Mouse (Mus musculus) CD8-positive naive resting alpha-beta T cell, adult 2 months (primary cell): Measurements from ENCODE around the gene Foxp1.

Source experiments
- DNase-seq, 2 experiments: peaks; one replicate each; pipeline ENCODE4 v3.0.0; 2022; ENCODE audit warnings: low read depth in 2 of 2, low spot score in 2 of 2

Foxp1 gene

DNA sequence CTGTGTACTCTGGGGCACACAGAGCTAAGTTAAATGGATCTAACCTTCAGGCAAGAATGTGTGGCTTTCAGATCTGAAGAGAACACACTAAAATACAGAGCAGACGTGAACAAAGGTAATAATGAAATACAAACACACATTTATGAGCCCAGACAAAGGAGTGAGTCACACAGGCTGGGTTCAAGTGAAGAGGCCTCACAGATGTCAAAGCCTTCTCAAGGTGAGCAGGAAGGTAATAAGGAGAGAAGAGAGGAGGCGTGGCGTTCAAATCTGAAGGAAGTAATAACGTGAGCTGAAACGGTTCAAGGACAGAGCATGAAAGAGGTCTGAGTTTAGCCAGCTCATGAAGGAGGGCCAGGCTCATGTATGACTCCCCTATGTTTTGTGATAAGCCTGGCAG lies 301.4 kb downstream of the Foxp1 start:
- no peak for DNase-seq

DNA sequence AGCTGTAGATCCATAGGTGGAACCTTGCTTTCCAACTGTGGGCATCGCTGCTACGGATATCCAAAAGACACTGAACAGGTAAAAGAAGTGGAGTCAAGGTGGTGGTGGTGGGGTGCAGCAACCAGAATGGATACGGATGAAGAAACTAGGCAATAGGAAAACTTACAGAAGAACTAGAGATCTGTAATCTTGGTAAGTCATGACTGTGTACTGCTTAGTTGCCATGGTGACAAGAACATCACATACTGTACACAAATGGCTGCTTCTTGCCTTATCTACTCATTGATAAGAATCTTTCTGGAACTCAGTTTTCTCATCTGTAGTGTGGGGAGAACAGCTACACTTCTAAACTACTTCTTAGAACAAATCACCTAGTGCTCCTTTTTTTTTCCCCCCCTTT lies 302.0 kb downstream of the Foxp1 start:
- DNase-seq = no peak

- no peak for DNase-seq
Measured at GRCm38 (mm10) chr6:99217846-99218245, 304.7 kb downstream of the Foxp1 start.

DNA sequence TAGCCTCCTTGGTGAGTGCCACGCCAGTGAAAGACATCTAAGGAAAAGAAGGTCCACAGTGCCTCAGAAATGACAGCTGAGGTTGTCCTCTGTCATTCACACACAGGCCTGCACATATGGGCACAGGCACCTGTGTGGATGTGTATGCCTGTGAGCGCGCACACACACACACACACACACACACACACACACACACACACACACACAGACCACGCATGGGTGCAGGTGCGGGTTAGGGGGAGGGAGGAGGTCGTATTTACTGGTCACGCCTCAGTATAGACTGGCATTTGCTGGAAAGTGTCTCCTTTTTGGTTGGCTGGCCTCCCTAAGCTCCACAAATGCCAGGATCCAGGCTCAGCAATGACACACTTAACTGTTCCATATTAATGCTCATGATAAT lies 305.4 kb downstream of the Foxp1 start:
- DNase-seq = no peak

DNA sequence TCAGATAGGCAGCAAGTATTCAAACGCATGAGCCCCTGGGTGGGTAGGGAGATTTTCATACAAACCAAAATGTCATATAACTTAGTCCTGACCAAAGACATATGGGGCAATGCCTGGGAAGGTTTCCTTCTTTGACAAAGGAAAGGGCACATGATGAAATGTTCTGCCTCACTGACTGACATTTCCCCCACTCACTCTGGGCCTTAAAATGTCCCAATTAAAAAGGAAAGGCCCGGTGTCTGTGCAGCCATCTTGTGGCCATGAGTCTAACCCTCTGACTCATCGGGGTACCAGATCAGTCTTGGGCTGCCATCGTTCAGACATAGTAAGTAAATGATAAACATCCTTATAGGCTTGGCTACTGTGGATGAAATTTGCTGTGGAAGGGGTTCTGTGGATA lies 310.1 kb downstream of the Foxp1 start:
- no peak for DNase-seq

- no peak for DNase-seq
Measured at GRCm38 (mm10) chr6:99211663-99212333, 310.7 kb downstream of the Foxp1 start.

- DNase-seq = no peak
Measured at GRCm38 (mm10) chr6:99210161-99210560, 312.4 kb downstream of the Foxp1 start.

- no peak for DNase-seq
Measured at GRCm38 (mm10) chr6:99207226-99207885, 315.2 kb downstream of the Foxp1 start.

GRCm38 (mm10) chr6:99206437-99206870 lies 316.1 kb downstream of the Foxp1 start:
- DNase-seq = no peak

DNA sequence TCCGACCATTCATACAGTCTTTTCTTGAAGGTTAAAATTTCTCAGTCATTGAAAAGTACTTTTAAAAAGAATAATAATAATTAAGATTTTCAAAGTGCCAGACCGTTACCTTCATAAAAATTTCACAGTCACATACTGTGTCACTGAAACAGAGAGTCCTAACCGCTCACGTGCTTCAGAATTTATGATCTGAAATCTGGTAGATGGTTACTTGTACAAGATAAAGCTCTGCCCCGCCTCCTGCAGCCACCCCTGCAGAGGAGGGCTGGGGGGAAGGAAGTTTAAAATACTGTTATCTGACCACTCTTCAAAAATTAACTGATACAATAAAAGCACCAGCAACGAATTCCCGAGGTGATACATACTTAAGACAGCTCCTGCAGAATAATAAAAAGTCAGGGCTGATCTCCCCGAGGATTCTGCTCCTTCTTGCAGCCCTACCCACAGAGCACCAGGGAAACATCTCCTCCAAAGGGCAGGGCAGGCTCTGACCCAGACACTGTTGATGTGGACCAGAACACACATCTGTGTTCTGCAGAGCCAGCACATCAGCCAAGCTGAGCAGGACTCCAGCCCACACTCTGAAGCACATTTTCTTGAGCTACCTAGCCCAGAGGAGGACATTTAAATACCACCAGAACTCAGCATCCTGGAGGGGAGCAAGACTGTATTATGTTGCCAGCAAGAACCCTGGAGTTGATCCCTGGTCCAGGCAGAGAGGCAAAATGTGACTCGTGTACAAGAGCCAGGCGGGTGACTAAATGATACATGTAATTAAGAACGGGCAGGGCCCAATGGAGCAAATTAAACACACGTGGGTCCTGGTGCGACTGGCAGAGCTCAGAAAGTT lies 316.7 kb downstream of the Foxp1 start:
- no peak for DNase-seq

DNA sequence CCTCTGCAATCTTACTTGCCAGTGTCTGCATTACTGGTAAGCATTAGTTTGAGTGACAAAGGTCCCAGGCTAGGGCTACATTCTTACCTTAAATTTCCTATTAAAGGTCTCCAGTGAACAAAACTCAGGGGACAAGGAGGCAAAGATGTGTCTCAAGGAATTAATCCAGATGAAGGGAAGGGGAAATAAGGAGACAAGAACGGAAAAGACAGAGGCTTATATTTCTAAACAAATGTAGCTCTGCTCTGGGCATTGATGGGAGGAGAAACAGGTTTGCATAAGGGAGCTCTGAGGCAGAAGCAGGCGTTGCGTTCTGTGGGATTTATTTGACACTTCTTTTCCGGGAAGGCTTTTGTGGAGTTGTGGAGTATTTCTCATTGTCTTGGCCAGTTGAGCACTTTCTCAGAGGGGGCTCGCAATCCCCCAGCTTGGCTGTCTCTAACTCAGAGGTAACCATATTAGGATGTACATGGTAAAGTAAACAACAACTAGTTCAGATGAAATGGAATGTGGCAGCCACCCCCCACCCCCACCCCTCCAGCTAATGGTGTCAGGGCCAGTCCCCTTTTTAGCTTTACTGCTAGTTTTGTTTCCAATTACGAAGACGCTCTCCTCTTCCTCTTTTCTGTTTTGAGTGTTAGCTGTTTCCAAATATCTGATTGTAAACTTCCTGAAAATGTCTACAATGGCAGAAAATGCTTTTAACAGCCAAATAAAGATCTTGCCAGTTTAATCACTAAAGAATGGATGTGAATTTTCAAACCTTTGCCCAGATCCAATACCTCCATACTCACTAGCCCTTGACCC lies 317.5 kb downstream of the Foxp1 start:
- no peak for DNase-seq

DNA sequence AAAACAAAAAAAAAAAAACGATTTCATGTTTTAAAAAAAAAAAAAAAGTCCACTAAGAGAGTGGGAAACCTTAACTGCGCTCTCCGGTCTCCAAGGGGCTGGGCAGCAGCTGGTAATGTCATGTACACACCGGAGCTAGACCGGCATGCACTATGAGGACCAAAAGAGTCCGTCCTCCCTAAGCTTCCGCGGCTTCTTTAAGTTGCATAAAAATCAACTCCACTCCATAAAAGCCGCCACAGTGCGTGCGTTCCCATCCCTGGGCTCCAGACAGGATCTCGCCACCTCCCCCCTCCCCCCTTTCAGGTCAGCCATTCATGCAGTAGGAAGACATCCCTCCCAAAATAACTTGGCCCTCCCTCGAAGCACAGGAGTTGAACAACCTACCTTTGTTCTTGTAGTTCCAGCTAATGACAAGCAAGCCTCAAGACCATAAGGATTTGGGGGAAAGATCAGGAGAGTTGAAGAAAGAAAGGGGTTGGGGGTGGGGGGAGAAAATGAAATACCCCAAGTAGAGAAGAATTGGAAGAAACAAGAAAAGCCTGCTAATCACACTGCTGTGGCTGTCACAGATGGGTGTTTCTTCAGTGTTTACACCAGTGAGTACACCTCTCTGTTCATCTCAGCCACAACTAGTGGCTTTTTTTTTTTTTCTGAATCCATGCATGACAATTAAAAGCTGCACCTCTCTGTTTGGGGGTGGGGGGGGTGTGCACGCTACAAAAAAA lies 318.3 kb downstream of the Foxp1 start:
- no peak for DNase-seq

- DNase-seq = no peak
Measured at GRCm38 (mm10) chr6:99203231-99203630, 319.3 kb downstream of the Foxp1 start.

GRCm38 (mm10) chr6:99202781-99203180 lies 319.7 kb downstream of the Foxp1 start:
- no peak for DNase-seq

GRCm38 (mm10) chr6:99201271-99201705 lies 321.2 kb downstream of the Foxp1 start:
- no peak for DNase-seq

GRCm38 (mm10) chr6:99200656-99201055 lies 321.9 kb downstream of the Foxp1 start:
- no peak for DNase-seq

DNA sequence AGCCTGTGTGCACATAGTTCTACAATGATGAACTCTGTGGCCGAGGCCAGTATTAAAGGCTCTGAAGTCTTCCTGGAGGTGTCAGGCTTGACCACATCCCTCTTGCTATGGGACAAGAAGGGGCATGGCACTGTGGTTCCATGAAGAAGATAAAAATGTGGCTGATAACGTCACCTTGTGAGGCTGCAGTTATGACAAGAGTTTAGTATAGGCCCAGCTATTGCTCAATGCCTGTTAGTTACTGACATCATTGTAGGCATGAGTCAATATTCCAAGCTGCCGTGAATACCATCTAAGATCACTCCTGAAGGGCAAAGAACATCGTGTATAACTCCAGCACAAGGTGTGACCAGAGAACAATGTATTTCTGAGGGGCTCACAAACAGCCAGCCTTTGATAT lies 323.2 kb downstream of the Foxp1 start:
- DNase-seq = no peak

DNA sequence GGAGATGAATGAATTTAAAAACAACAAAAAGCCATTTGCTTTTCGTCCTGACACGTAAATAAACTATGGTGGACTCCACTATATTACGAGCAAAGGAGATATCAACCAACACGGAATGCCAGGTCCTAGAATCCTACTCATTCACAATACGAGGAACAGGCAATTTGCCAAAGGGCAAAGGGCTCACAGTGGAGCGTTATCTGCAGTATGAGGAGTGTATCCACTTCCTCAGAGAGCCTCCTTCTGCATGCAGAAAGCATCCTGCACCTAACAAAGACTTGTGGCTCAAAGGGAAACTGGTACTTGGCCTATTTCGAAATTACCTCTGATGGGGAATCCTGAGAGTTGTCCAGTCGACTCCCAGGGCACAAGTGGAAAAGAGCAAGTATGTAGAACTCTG lies 328.8 kb downstream of the Foxp1 start:
- no peak for DNase-seq

GRCm38 (mm10) chr6:99191636-99192137 lies 330.8 kb downstream of the Foxp1 start:
- no peak for DNase-seq

GRCm38 (mm10) chr6:99191041-99191635 lies 331.4 kb downstream of the Foxp1 start:
- no peak for DNase-seq
